Mouse (Mus musculus) layer of hippocampus, adult 8-10 months (tissue): ENCODE data around the gene Fosb. TPM values are rescaled to one million over a fixed set of nuclear protein-coding genes. Genes with fewer than 3 reads are reported as not detected.

ENCODE experiments used
- DNase-seq, 2 experiments: peaks; one replicate each; pipeline ENCODE4 v3.0.0; 2022; ENCODE audit warnings: low spot score in 2 of 2
- total RNA-seq, 4 experiments: library from RNA; stranded (reverse); gene quantifications; 2 replicates each; pipeline ENCODE4 v1.2.4; 2022

Gene Fosb
- total RNA-seq, 4 experiments from 2014 or later: 5.4 to 13.8 (median 10.7) TPM

GRCm38 (mm10) chr7:19307739-19308453 is 2.0 kb downstream of the Fosb start:
- peak; percentile 72 to 78 for DNase-seq

- no peak for DNase-seq
These were observed 2.8 kb downstream of the Fosb start for GRCm38 (mm10) chr7:19306819-19307738.

GRCm38 (mm10) chr7:19305796-19306765 is 3.8 kb downstream of the Fosb start:
- DNase-seq: no peak

- no peak for DNase-seq
These were observed 4.5 kb downstream of the Fosb start for GRCm38 (mm10) chr7:19305413-19305735.

GRCm38 (mm10) chr7:19304501-19305412 is 5.1 kb downstream of the Fosb start:
- no peak for DNase-seq

GRCm38 (mm10) chr7:19303770-19304169 is 6.1 kb downstream of the Fosb start:
- DNase-seq: peak in 1 of 2 experiments; percentile 69

- no peak for DNase-seq
These were observed 6.9 kb downstream of the Fosb start for GRCm38 (mm10) chr7:19303046-19303305.

GRCm38 (mm10) chr7:19302264-19303045 is 7.4 kb downstream of the Fosb start:
- DNase-seq: no peak

- DNase-seq: no peak
These were observed 8.2 kb downstream of the Fosb start for GRCm38 (mm10) chr7:19301461-19302263.

GRCm38 (mm10) chr7:19300501-19301421 is 9.1 kb downstream of the Fosb start:
- peak; percentile 67 to 76 for DNase-seq

GRCm38 (mm10) chr7:19299194-19299593 is 10.7 kb downstream of the Fosb start:
- DNase-seq: no peak

- DNase-seq: no peak
These were observed 12.1 kb downstream of the Fosb start for GRCm38 (mm10) chr7:19297794-19298193.

- DNase-seq: no peak
These were observed 12.8 kb downstream of the Fosb start for GRCm38 (mm10) chr7:19297034-19297433.

GRCm38 (mm10) chr7:19295503-19296185 is 14.2 kb downstream of the Fosb start:
- peak; percentile 93 to 98 for DNase-seq

GRCm38 (mm10) chr7:19290969-19291596 is 18.8 kb downstream of the Fosb start:
- DNase-seq: no peak

- no peak for DNase-seq
These were observed 25.1 kb downstream of the Fosb start for GRCm38 (mm10) chr7:19284763-19285162.

GRCm38 (mm10) chr7:19283406-19283804 is 26.4 kb downstream of the Fosb start:
- DNase-seq: no peak
